Mouse (Mus musculus) left cerebral cortex, postnatal 36 days (tissue): ENCODE data around the gene Kdelr3. TPM values are rescaled to one million over a fixed set of nuclear protein-coding genes. Genes with fewer than 3 reads are reported as not detected.

Experiments used
- DNase-seq, 2 experiments: peaks; one replicate each; pipeline ENCODE4 v3.0.0; 2021 to 2022; ENCODE audit warnings: low spot score in 2 of 2, mixed read lengths in 1 of 2
- intact Hi-C: fragments of 180-260 bp; cut with DNase I; formaldehyde crosslinking; loops from one replicate; pipeline ENCODE4 v1.15.1; 2025
- total RNA-seq, 2 experiments: library from RNA; stranded (reverse); gene quantifications; 2 replicates each; pipeline ENCODE4 v1.2.3; 2021

Kdelr3 gene
- total RNA-seq, 2 experiments from 2014 or later = 0.59 to 1.1 TPM

DNA sequence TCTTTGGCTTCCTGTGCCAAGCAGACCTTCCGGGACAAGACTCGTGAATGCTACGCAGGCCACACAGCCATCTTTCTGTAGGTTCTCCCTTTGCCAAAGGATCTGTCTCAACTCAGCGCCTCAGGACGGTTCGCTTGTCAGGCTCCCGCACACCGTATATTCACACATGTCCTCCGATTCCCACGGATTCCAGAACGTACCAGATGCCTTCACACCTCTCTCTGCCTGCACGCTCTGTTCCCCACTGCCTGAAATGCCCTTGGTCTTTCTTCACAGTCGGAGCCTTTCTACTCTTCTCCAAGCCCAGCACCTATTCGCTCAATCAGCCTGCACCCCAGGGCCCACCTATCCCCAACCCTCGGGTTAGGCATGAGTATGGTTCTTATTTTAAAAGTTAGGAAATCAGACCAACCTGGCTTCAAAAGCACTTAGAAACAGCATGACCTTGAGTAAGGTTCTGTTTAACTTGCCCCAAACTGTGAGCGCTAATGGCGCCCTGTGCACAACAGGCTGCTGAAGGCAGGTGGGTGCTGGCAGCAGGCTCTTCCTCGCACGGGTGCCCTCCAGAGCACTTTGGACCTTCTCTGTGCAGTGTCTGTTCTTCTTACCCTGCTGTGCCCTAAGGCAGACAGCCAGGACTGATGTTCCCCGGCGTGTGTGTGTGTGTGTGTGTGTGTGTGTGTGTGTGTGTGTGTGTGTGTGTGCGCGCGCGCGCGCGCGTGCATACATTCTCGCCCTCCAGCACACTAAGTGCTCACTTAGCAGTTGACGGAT lies 9.0 kb upstream of the Kdelr3 start:
- intact Hi-C loops = no loop called here
- DNase-seq = peak; percentile 63 to 65

- peak; percentile 75 for DNase-seq
- intact Hi-C loops = loop anchor here (2.0 to 5.0 kb wide), 2 partner anchors 38 to 77 kb away; no protein-coding TSS in a partner anchor
Observed at GRCm38 (mm10) chr15:79509998-79510397, 6.2 kb upstream of the Kdelr3 start.

DNA sequence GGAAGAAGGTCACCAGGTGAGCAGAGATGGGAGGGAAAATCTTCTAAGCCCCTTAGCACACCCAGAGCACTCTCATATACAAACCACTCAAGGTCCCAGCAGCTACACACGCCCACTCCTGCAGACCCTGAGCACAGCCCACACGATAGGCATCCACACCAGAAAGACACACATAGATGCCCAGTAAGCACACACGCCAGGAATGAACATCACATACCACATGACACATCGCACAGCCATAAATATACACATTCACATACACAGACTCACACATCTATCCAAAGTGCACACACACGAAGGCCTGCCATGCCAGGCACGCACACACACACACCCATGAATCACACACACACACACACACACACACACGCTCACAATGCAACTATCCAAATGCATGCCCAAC lies 5.8 kb upstream of the Kdelr3 start:
- intact Hi-C loops = loop anchor here (2.0 to 5.0 kb wide), 2 partner anchors 38 to 78 kb away; no protein-coding TSS in a partner anchor
- DNase-seq = no peak

- intact Hi-C loops = loop anchor here (2.0 to 5.0 kb wide), 2 partner anchors 39 to 79 kb away; no protein-coding TSS in a partner anchor
Observed at GRCm38 (mm10) chr15:79511553-79512320, 4.5 kb upstream of the Kdelr3 start.

GRCm38 (mm10) chr15:79513940-79514339 lies 2.3 kb upstream of the Kdelr3 start:
- no peak for DNase-seq
- intact Hi-C loops = loop anchor here (5.0 kb wide), 1 partner anchor 42 kb away; no protein-coding TSS in a partner anchor

More at GRCm38 (mm10) chr15:79511553-79512320, 4.5 kb upstream of the Kdelr3 start:
- DNase-seq = peak; percentile 85 to 89

DNA sequence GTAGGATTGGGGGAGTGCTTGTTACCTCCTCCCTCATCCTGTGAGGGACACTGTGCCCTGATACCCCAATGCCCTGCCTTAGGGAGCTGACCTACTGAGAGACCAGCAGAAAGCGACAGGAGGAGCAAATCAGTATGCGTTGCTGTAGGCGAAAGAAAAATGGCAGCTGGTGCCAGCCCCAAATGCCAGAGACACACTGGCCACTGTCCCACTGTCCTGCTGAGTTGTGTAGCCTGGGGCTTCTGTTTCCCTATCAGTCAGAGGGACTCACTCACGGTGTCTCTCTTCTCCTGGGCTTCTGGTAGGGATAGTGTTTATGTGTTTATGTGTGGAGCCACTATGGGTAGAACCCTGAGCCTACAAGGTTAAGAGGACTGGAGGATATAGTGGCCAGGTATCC lies 1.5 kb downstream of the Kdelr3 start:
- no peak for DNase-seq
- intact Hi-C loops = no loop called here

- intact Hi-C loops = no loop called here
Observed at GRCm38 (mm10) chr15:79518571-79518970, 2.4 kb downstream of the Kdelr3 start.

GRCm38 (mm10) chr15:79519400-79520220 lies 3.4 kb downstream of the Kdelr3 start:
- DNase-seq = no peak
- intact Hi-C loops = no loop called here

More at GRCm38 (mm10) chr15:79518571-79518970, 2.4 kb downstream of the Kdelr3 start:
- no peak for DNase-seq

- intact Hi-C loops = no loop called here
- no peak for DNase-seq
Observed at GRCm38 (mm10) chr15:79525564-79525963, 9.4 kb downstream of the Kdelr3 start.

DNA sequence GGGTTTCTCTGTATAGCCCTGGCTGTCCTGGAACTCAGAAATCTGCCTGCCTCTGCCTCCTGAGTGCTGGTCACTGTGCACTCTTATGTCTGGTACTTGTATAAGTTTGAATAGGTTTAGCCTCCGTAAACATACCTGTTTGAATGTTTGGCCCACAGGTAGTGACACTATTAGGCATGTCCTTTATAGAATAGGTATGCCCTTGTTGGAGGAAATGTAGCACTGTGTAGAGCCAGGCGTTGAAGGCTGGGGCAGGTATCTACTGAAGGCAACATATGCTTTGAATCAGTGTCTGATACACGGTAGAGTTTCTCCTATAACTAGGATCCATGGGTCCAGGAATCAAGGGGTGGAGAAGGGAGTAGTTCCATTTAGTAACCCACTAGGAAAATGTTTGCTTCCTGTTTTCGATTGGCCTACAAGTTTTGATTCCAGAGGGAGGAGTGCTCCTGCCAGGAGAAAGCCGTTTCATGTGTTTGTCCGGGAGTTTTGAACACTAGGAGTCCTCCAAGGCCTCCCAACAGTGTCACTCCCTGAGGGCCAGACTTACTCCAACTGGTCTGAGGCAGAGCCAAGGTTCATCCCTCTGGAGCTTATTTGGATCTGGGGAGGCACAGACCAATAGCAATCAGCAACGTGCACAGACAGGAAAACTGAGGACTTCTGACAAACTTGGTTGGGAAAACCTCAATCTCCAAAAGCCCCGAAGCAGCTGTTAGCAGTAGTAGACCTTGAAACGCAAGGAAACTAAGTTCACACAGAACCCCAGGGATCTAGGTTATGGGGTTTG lies 10.0 kb downstream of the Kdelr3 start:
- intact Hi-C loops = no loop called here
- no peak for DNase-seq

- DNase-seq = no peak
- intact Hi-C loops = no loop called here
Observed at GRCm38 (mm10) chr15:79527192-79527591, 11.0 kb downstream of the Kdelr3 start.

DNA sequence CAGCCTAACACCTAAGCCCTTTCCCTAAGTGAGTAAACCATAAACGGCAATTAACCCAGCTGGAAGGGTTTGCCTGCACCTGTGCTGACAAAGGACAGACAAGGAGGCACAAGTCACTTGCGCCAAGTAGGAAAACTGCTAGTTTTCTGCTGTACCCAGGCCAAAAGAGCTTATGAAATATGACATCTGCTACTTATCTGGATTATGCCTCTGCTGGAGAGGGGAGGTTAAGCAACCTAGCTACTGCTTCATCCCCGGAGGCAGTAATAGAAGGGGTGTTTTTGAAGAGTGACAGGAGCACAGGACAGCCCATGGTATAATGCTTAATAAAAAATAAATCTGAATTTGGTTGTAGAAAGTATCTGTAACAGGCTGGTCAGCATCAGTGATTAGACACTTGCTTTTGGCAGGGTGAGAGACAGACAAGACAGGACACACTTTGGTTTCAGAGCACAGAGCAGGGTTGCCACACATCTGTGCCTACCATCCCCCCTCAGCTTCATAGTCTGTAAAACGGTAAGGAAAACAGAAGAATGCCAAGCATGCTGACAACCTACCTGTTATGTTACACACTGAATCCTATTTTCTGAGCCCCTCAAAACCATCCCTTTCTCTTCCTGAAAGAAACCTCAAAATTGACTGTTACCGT lies 11.9 kb downstream of the Kdelr3 start:
- intact Hi-C loops = no loop called here

DNA sequence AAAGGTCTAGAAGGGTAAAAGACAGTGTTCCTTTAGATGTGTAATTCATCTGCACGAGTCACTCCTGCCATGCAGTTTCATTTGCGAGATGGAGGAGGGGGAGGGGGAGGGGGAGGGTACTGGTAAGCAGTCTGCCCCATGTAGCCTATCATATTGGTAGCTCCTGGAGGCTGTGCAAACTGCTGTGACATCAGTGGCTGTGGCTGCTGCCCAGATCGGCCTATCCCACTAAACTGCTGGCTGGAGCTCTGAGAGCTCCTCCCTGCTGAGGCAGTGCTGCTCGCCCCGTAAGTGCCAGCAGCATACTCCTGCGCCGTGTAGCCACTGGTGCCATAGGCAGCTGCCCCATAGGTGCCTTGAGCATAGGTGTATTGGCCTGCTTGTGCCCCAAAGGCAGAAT lies 13.7 kb downstream of the Kdelr3 start:
- DNase-seq = no peak
- intact Hi-C loops = no loop called here

More for the DNA sequence above, 11.9 kb downstream of the Kdelr3 start:
- no peak for DNase-seq

- intact Hi-C loops = no loop called here
- no peak for DNase-seq
Observed at GRCm38 (mm10) chr15:79533796-79534195, 17.6 kb downstream of the Kdelr3 start.

DNA sequence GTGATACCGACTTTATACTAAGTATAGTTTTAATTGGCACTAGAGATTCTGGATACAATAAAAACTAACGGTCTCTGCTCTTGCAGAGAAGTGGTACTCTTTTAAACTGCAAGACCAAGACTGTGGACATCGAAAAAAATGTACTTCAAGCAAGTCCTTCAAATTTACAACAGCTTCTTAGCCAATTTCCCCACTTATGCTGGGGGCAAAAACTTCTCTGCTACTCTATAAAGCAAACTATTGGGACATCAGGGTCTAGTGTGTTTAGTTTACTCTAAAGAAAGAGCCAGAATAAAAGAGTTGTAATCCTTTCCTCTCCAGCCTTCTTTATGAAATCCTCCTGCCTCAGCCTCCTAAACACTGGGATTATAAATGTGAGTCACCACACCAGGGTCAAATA lies 27.8 kb downstream of the Kdelr3 start:
- no peak for DNase-seq
- intact Hi-C loops = no loop called here

DNA sequence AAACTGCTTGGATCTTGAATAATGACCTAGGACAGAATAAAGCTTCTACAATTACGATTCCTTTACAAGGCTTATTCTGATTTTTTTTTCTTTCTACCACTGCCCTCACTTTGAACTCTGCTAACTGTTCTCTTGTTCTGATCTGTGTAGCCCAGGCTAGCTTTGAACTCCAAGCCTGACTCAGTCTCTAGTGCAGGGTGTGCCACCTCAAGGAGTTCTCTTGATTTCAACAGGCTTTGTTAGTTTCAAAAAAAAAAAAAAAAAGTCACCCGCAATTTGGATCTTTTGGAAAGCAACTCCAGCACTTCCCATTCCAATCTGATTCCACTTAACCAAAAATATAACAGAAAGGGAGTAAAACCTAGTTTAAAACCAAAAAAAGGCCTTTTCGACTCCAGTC lies 29.3 kb downstream of the Kdelr3 start:
- intact Hi-C loops = loop anchor here (5.0 kb wide), 1 partner anchor 57 kb away; no protein-coding TSS in a partner anchor
- DNase-seq = no peak

DNA sequence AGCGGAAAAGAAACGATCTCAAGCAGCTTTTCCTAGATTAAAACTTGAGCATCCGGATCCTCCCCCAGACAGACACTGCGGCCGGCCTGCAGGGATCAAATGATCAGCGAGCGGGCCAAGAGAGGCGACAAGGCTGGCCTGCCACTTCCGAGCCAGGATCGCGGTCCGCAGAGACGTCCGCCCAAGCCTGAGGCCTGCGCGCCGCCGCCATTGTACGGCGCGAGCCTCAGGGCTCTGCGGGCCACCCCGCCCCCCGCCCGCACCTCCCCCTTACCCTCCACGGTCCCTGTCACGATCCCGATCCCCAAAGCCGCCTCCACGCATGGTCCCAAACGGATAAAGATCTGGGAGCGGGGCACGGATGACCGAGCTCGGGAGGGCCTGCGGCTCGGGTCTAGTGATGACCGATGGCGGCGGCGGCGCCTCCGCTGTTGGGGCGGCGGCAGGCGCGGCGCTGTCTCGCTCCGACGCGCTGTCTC lies 29.7 kb downstream of the Kdelr3 start:
- DNase-seq = no peak

More for the DNA sequence above, 29.7 kb downstream of the Kdelr3 start:
- intact Hi-C loops = loop anchor here (5.0 kb wide), 1 partner anchor 56 kb away; no protein-coding TSS in a partner anchor
